Mouse (Mus musculus) kidney, embryonic 15.5 days (tissue): ENCODE results near the gene Gsdma2. TPM values are rescaled to one million over a fixed set of nuclear protein-coding genes. Genes with fewer than 3 reads are reported as not detected.

Experiments used
- polyA plus RNA-seq: library from polyadenylated mRNA; unstranded; fragments of >200 nt; fragmentation: Nextera tagmentation; extraction: Ambion mirVana; gene quantifications from 2 replicates; pipeline ENCODE4 v1.2.1, GENCODE M21; 2015

Gsdma2 gene
- polyA plus RNA-seq, 1 experiment from 2014 or later = not detected

Other genes starting within 250 kb of the Gsdma2 start
- 16.9 and 17.5 TPM in 2 replicates for gene Pgap3, start 246.3 kb upstream of the Gsdma2 start, polyA plus RNA-seq
- 46.2 and 48.0 TPM in 2 replicates for gene Erbb2, start 234.3 kb upstream of the Gsdma2 start, polyA plus RNA-seq
- gene Mien1, start 207.8 kb upstream of the Gsdma2 start, polyA plus RNA-seq = 101 and 106 TPM in 2 replicates
- 68.8 and 69.8 TPM in 2 replicates for gene Grb7, start 200.4 kb upstream of the Gsdma2 start, polyA plus RNA-seq
- 0.43 and 0.44 TPM in 2 replicates for gene Ikzf3, start 100.7 kb upstream of the Gsdma2 start, polyA plus RNA-seq
- gene Zpbp2, start 95.7 kb upstream of the Gsdma2 start, polyA plus RNA-seq = 0.12 and 0.27 TPM in 2 replicates
- gene Ormdl3, start 59.4 kb upstream of the Gsdma2 start, polyA plus RNA-seq = 59.4 and 61.1 TPM in 2 replicates
- not detected in 2 replicates for gene Lrrc3c, start 48.5 kb upstream of the Gsdma2 start, polyA plus RNA-seq
- gene Gm12355, start 21.1 kb upstream of the Gsdma2 start, polyA plus RNA-seq = 1.1 and 1.5 TPM in 2 replicates
- gene Gsdma3, start 20.4 kb upstream of the Gsdma2 start, polyA plus RNA-seq = not detected in 2 replicates
- 0.06 and 0.13 TPM in 2 replicates for gene Gsdma, start 17.6 kb downstream of the Gsdma2 start, polyA plus RNA-seq
- 262 and 280 TPM in 2 replicates for gene Psmd3, start 35.8 kb downstream of the Gsdma2 start, polyA plus RNA-seq
- 0.23 TPM in 1 of 2 replicates, not detected in the other for gene Csf3, start 54.5 kb downstream of the Gsdma2 start, polyA plus RNA-seq
- 58.2 and 64.7 TPM in 2 replicates for gene Med24, start 82.7 kb downstream of the Gsdma2 start, polyA plus RNA-seq
- 21.7 and 26.9 TPM in 2 replicates for gene Thra, start 93.9 kb downstream of the Gsdma2 start, polyA plus RNA-seq
- 2.0 and 2.3 TPM in 2 replicates for gene Nr1d1, start 128.6 kb downstream of the Gsdma2 start, polyA plus RNA-seq
- 25.1 and 25.8 TPM in 2 replicates for gene Msl1, start 148.8 kb downstream of the Gsdma2 start, polyA plus RNA-seq
- 40.6 and 40.8 TPM in 2 replicates for gene Casc3, start 158.1 kb downstream of the Gsdma2 start, polyA plus RNA-seq
- 1.6 and 1.7 TPM in 2 replicates for gene Rapgefl1, start 190.0 kb downstream of the Gsdma2 start, polyA plus RNA-seq
- 4.2 and 5.2 TPM in 2 replicates for gene Wipf2, start 216.9 kb downstream of the Gsdma2 start, polyA plus RNA-seq